Mouse (Mus musculus): Measurements from ENCODE around the gene Alyref2. TPM values are rescaled to one million over a fixed set of nuclear protein-coding genes. Genes with fewer than 3 reads are reported as not detected.

Alyref2 gene
- polyA plus RNA-seq, 1 experiment, result 3.2 TPM

DNA sequence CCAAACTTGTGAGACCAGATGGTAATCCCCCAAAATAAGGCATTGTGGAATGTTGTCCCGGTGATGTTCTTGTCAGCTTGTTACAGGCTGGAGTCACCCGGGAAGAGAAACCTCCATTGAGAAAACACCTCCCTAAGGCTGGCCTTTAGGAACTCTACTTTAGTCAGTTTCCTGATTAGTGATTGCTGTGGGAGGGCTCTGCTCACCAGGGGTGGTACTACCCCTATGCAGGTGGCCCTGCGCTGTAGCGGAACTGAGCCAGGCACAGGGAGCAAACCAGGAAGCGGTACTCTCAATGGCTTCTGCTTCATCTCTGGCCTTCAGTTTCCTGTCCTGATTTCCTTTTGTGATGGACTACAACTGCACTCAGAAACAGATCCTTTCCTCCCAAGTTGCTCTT is 3.4 kb upstream of the Alyref2 start:
- no peak for DNase-seq
- 76% methylated on average over 5 of the region's 5 CpGs for WGBS
- H3K4me3 ChIP-seq (ENCODE audit: insufficient read depth, low read depth, low read length), result no peak overlapping the region
- no peaks in the 10 kb centered on the region for H3K27me3 ChIP-seq (replicated peaks; ENCODE audit: control insufficient read depth, insufficient read depth, low read length)
- TF ChIP-seq CTCF (conservative IDR thresholded peaks at IDR 0.05; ENCODE audit: insufficient read depth, insufficient read length, low read depth, low read length) (no peak), POLR2A (IDR thresholded peaks at IDR 0.05; ENCODE audit: low read depth, low read length) (no peak)
- no peak overlapping the region for H3K27ac ChIP-seq (ENCODE audit: insufficient read depth, low read depth, low read length)
- H3K36me3 ChIP-seq (ENCODE audit: control insufficient read depth, insufficient read depth, low read length), result no peaks in the 10 kb centered on the region
- H3K4me1 ChIP-seq (ENCODE audit: control insufficient read depth, insufficient read depth, low read length), result peaks cover 2% of the 10 kb centered on the region; the same call in 1 of the 2 replicates

DNA sequence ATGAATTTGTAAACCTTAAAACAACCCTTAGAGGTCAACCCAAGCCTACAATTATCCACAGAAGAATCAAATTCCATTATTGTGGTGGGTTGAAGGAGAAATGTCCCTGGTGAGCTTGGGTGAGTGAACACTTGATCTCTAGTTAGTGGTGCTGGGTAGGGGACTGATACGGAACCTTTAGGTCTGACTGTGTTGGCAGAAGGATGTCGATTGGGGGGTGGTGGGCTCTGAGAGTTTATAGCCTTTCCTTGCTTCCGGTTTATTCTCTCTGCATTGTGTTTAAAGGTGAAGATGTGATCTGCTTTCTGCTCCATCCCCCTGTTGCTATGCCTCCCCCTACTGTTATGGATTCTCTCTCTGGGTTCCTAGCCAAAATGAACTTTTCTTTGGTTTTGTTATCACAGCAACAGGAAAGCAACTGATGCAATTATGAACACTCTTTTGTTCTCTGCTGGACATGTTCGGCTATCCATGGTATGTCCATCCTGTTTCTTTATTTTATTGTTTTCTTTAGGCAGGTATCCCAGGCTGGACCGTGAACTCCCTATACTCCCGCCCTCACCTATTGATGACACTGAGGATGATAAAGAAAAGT is 2.2 kb upstream of the Alyref2 start:
- 56% methylated on average over 6 of the region's 6 CpGs for WGBS
- TF ChIP-seq POLR2A (IDR thresholded peaks at IDR 0.05; ENCODE audit: low read depth, low read length) (no peak), CTCF (conservative IDR thresholded peaks at IDR 0.05; ENCODE audit: insufficient read depth, insufficient read length, low read depth, low read length) (no peak)
- no peak overlapping the region for H3K4me3 ChIP-seq (ENCODE audit: insufficient read depth, low read depth, low read length)
- H3K27me3 ChIP-seq (replicated peaks; ENCODE audit: control insufficient read depth, insufficient read depth, low read length), result no peaks in the 10 kb centered on the region
- no peak for DNase-seq
- no peak overlapping the region for H3K27ac ChIP-seq (ENCODE audit: insufficient read depth, low read depth, low read length)
- no peaks in the 10 kb centered on the region for H3K36me3 ChIP-seq (ENCODE audit: control insufficient read depth, insufficient read depth, low read length)
- H3K4me1 ChIP-seq (ENCODE audit: control insufficient read depth, insufficient read depth, low read length), result peaks cover 2% of the 10 kb centered on the region; the same call in 1 of the 2 replicates

DNA sequence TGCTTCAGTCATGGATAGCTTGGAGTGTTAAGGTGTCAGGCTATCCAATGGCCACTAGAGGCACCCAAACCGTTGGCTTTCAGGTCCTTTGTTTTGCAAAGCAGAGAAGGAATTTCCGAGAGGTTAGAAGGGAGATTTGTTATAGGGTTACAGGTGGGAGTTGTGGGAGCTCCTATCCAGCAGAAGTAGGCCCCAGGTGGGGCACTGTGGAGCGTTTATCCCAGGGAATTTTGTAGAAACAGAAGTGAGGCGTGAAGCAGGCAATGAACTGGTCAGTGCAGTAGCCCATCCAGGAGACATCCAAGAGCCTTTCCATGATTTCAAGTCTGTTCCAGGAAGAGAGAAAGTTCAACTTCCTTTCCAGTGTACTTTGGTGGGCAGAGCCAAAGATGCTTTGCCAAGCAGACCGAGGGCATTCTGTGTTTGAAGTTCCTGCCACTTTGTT is 1.6 kb upstream of the Alyref2 start:
- Histone ChIP-seq H3K27me3 (replicated peaks; ENCODE audit: control insufficient read depth, insufficient read depth, low read length) (no peaks in the 10 kb centered on the region), H3K27ac (ENCODE audit: insufficient read depth, low read depth, low read length) (no peak overlapping the region), H3K36me3 (ENCODE audit: control insufficient read depth, insufficient read depth, low read length) (no peaks in the 10 kb centered on the region), H3K4me1 (ENCODE audit: control insufficient read depth, insufficient read depth, low read length) (peaks cover 2% of the 10 kb centered on the region; the same call in 1 of the 2 replicates), H3K4me3 (ENCODE audit: insufficient read depth, low read depth, low read length) (no peak overlapping the region)
- peak; percentile 58 for TF ChIP-seq CTCF (conservative IDR thresholded peaks at IDR 0.05; ENCODE audit: insufficient read depth, insufficient read length, low read depth, low read length)
- no peak for TF ChIP-seq POLR2A (IDR thresholded peaks at IDR 0.05; ENCODE audit: low read depth, low read length)
- DNase-seq, result peak; percentile 66
- 2% methylated on average over 5 of the region's 5 CpGs for WGBS

DNA sequence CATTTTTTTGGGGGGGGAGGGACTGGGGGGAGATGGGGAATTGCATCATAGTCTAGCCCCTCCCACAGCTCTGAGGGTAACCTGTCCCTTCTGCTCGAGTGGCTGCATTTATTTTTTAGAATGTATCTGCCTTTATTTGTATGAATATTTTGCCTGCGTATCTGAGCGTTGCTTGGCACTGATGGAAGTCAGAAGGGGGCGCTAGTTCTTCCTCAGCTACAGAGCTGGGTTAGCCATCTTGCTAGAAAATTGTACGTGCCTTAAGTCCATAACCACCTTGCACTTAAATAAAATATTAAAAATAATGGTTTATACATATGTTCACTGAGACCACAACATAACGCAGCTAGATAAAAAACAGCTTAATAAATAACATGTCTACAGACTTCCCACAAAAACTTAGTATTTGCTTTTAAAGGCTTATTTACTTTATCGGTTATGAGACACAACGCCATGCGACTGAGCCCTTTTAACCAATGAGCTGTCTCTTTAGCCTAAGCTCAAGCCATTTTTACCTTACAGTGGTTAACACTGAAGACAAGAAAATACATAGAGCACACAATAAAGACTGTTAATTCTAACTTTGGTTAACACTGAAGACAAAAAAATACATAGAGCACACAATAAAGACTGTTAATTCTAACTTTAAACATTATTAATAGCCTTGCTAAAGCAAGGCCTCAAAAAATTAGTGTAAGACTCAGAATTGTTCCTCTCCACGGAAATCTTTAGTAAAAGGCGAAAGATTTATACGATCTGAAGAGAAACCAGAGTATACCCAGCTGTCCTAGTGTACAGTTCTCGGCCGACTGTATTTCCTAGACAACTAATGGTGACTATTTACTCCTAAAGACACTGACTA is 659 bp upstream of the Alyref2 start:
- no peaks in the 10 kb centered on the region for H3K36me3 ChIP-seq (ENCODE audit: control insufficient read depth, insufficient read depth, low read length)
- 2% methylated on average over 14 of the region's 14 CpGs for WGBS
- no peak overlapping the region for H3K27ac ChIP-seq (ENCODE audit: insufficient read depth, low read depth, low read length)
- DNase-seq, result peak; percentile 58
- no peaks in the 10 kb centered on the region for H3K27me3 ChIP-seq (replicated peaks; ENCODE audit: control insufficient read depth, insufficient read depth, low read length)
- peaks cover 2% of the 10 kb centered on the region; the same call in 1 of the 2 replicates for H3K4me1 ChIP-seq (ENCODE audit: control insufficient read depth, insufficient read depth, low read length)
- no peak for TF ChIP-seq POLR2A (IDR thresholded peaks at IDR 0.05; ENCODE audit: low read depth, low read length)
- TF ChIP-seq CTCF (conservative IDR thresholded peaks at IDR 0.05; ENCODE audit: insufficient read depth, insufficient read length, low read depth, low read length), result peak; percentile 54
- H3K4me3 ChIP-seq (ENCODE audit: insufficient read depth, low read depth, low read length), result no peak overlapping the region

DNA sequence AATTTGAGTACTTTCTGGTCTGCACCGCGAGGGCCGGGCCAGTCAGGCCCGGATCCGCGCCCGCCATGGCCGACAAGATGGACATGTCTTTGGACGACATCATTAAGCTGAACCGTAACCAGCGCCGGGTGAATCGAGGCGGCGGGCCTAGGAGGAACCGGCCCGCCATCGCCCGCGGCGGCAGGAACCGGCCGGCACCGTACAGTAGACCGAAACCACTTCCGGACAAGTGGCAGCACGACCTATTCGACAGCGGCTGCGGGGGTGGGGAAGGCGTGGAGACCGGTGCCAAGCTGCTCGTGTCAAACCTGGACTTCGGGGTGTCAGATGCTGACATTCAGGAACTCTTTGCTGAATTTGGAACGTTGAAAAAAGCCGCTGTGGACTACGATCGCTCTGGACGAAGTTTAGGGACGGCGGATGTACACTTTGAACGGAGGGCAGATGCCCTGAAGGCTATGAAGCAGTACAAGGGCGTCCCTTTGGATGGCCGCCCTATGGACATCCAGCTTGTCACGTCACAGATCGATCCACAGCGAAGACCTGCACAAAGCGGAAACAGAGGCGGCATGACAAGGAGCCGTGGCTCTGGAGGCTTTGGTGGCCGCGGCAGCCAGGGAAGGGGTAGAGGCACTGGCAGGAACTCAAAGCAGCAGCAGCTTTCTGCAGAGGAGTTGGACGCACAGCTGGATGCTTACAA is 464 bp downstream of the Alyref2 start:
- WGBS, result under 1% methylated on average over 53 of the region's 53 CpGs
- peak; percentile 82 for DNase-seq
- H3K36me3 ChIP-seq (ENCODE audit: control insufficient read depth, insufficient read depth, low read length), result no peaks in the 10 kb centered on the region
- peak overlapping the region; percentile 63 for H3K27ac ChIP-seq (ENCODE audit: insufficient read depth, low read depth, low read length)
- H3K4me1 ChIP-seq (ENCODE audit: control insufficient read depth, insufficient read depth, low read length), result peaks cover 2% of the 10 kb centered on the region; the same call in 1 of the 2 replicates
- H3K4me3 ChIP-seq (ENCODE audit: insufficient read depth, low read depth, low read length), result peak overlapping the region; percentile 57
- H3K27me3 ChIP-seq (replicated peaks; ENCODE audit: control insufficient read depth, insufficient read depth, low read length), result no peaks in the 10 kb centered on the region
- TF ChIP-seq POLR2A (IDR thresholded peaks at IDR 0.05; ENCODE audit: low read depth, low read length) (no peak), CTCF (conservative IDR thresholded peaks at IDR 0.05; ENCODE audit: insufficient read depth, insufficient read length, low read depth, low read length) (no peak)

DNA sequence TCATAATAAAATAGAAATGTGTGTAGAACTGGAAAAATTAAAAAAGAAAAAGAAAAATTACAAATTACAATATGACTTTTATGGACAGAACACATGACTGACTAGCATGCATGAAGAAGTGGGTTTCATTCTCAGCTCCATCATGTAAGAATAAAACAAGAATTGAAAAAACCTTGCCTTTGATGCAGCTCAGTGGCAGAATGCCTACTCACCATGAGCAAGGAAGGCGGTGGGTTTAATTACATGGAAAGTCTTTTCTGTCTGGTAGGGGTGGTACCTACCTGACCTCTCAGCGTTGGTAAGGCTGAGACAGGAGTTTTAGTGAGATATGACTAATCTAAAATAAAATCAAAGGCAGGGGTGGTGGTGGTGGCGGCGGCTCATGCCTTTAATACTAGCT is 1.3 kb downstream of the Alyref2 start:
- WGBS, result 75% methylated on average over 4 of the region's 4 CpGs
- no peak for TF ChIP-seq POLR2A (IDR thresholded peaks at IDR 0.05; ENCODE audit: low read depth, low read length)
- TF ChIP-seq CTCF (conservative IDR thresholded peaks at IDR 0.05; ENCODE audit: insufficient read depth, insufficient read length, low read depth, low read length), result no peak
- H3K36me3 ChIP-seq (ENCODE audit: control insufficient read depth, insufficient read depth, low read length), result no peaks in the 10 kb centered on the region

More for the DNA sequence above, 1.3 kb downstream of the Alyref2 start:
- no peak for DNase-seq
- H3K27me3 ChIP-seq (replicated peaks; ENCODE audit: control insufficient read depth, insufficient read depth, low read length), result no peaks in the 10 kb centered on the region
- H3K4me1 ChIP-seq (ENCODE audit: control insufficient read depth, insufficient read depth, low read length), result peaks cover 2% of the 10 kb centered on the region; the same call in 1 of the 2 replicates
- no peak overlapping the region for H3K27ac ChIP-seq (ENCODE audit: insufficient read depth, low read depth, low read length)
- H3K4me3 ChIP-seq (ENCODE audit: insufficient read depth, low read depth, low read length), result no peak overlapping the region

All from kidney, adult 2 months (tissue).